Mouse (Mus musculus) heart, postnatal 0 days (tissue): Measurements from ENCODE around the gene Hnrnpa0. TPM values are rescaled to one million over a fixed set of nuclear protein-coding genes. Genes with fewer than 3 reads are reported as not detected.
"Not testable (repeated sequence)": the region's sequence is repeated elsewhere in the genome, so short reads cannot be mapped to it uniquely, and the experiment has no call there.

Experiments
- ATAC-seq: fragments of 200-750 bp; cut with Nextera tagmentation; 2 replicates; pipeline ENCODE4 v1.8.0; 2017; ENCODE audit warnings: low read depth, moderate number of reproducible peaks, moderate library complexity; ENCODE audit not compliant: insufficient read depth
- DNase-seq: peaks from one replicate; pipeline ENCODE4 v3.0.0-alpha.2; 2016; ENCODE audit warnings: low spot score
- H3K27ac ChIP-seq: fragments of 300-500 bp; sonication (generic); 2 replicates; pipeline ENCODE4 v1.5.1; 2014; ENCODE audit warnings: low read depth, mild to moderate bottlenecking
- H3K27me3 ChIP-seq: fragments of 300-500 bp; sonication (generic); 2 replicates; pipeline ENCODE4 v1.6.1; 2014; ENCODE audit warnings: low read length, mixed read lengths; ENCODE audit not compliant: control insufficient read depth, insufficient read depth
- H3K36me3 ChIP-seq: fragments of 300-500 bp; sonication (generic); replicated peaks from 2 replicates; pipeline ENCODE4 v1.6.1; 2014; ENCODE audit warnings: low read length, mixed read lengths; ENCODE audit not compliant: control insufficient read depth, insufficient read depth
- H3K4me1 ChIP-seq: fragments of 300-500 bp; sonication (generic); 2 replicates; pipeline ENCODE4 v1.6.1; 2014; ENCODE audit warnings: antibody characterized with exemption; ENCODE audit not compliant: control insufficient read depth, insufficient read depth
- H3K4me2 ChIP-seq: fragments of 300-500 bp; sonication (generic); 2 replicates; pipeline ENCODE4 v1.6.1; 2014; ENCODE audit warnings: low read depth, mild to moderate bottlenecking, low read length, moderate library complexity
- H3K4me3 ChIP-seq: fragments of 300-500 bp; sonication (generic); 2 replicates; pipeline ENCODE4 v1.5.1; 2014; ENCODE audit warnings: low read depth, low read length
- H3K9ac ChIP-seq: fragments of 300-500 bp; sonication (generic); replicated peaks from 2 replicates; pipeline ENCODE4 v1.6.1; 2014; ENCODE audit warnings: low read depth, low read length, mixed read lengths
- H3K9me3 ChIP-seq: fragments of 300-500 bp; sonication (generic); replicated peaks from 2 replicates; pipeline ENCODE4 v1.6.1; 2016; ENCODE audit warnings: low read length; ENCODE audit not compliant: control insufficient read depth
- CTCF ChIP-seq: IDR thresholded peaks from 2 replicates; pipeline ENCODE4 v1.5.1; 2016; ENCODE audit warnings: antibody characterized with exemption, control low read depth, low read depth
- EP300 ChIP-seq: IDR thresholded peaks from 2 replicates; pipeline ENCODE4 v1.6.1; 2016; ENCODE audit warnings: antibody characterized with exemption, low read depth
- WGBS: fragments of 180-500 bp; shearing (Covaris S2); extraction: QIAGEN DNeasy Blood & Tissue Kit; methylation state at CpG from one replicate; pipeline ENCODE4 v1.1.7; 2014; 5-methylcytosine and 5-hydroxymethylcytosine counted together
- polyA plus RNA-seq: library from polyadenylated mRNA; unstranded; fragments of >200 nt; fragmentation: Nextera tagmentation; extraction: Ambion mirVana; gene quantifications from 2 replicates; pipeline ENCODE4 v1.2.1, GENCODE M21; 2015
- total RNA-seq: library from RNA; depleted of rRNA; stranded (reverse); fragments of >200 nt; gene quantifications from 2 replicates; pipeline ENCODE4 v1.2.3, GENCODE M21; 2014; ENCODE audit warnings: low replicate concordance

Gene Hnrnpa0
- total and polyA plus RNA-seq, 2 experiments from 2014 or later = 23.2 to 99.7 TPM

DNA sequence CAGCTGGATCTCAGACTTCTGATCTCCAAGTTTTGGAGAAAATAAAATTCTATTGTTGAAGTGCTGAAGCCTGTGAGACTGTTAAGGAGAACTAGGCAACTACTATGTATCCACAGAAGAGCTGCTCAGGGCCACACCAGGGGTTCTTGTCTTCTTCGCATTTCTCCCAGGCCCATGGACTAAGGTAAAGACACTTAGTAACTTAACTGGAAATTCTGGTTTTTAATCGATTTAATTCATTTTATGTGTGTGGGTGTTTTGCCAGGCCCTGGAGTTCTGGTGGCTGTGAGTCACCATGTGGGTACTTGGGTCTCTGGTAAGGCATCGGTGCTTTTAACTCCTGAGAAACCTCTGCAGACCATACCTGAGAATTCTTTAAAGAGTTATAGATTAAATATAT lies 21.3 kb upstream of the Hnrnpa0 start:
- Histone ChIP-seq H3K4me3 (no peak overlapping the region), H3K36me3 (no peaks in the 10 kb centered on the region), H3K9ac (no peak overlapping the region), H3K27me3 (no peaks in the 10 kb centered on the region), H3K4me1 (no peaks in the 10 kb centered on the region), H3K4me2 (no peak overlapping the region), H3K9me3 (no peaks in the 10 kb centered on the region), H3K27ac (no peak overlapping the region)
- DNase-seq = no peak
- no peak for ATAC-seq
- TF ChIP-seq CTCF = no peak
- TF ChIP-seq EP300 = no peak
- 85% methylated on average over 3 of the region's 3 CpGs for WGBS

DNA sequence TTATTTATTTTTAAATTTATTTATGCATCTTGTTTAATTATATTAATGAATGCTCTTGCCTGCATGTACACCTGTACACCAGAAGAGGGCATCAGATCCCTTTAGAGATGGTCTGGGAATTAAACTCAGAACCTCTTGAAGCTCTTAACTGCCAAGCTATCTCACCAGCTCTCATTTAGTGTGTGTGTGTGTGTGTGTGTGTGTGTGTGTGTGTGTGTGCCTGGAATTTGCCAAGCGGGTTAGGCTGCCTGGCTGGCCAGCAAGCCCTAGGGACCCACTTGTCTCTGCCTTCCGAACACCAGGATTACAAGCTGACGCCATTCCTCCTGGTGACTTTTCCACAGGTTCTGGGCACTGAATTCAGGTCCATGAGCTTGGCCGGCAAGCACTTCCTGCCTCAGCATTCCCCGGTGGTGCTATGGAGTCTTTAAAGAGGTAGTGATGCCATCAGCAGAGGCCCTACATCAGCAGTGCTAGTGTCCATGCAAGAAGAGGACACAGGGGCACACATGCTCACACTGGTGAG lies 20.7 kb upstream of the Hnrnpa0 start:
- peak overlapping the region; percentile 71 for H3K4me2 ChIP-seq
- 28% methylated on average over 5 of the region's 5 CpGs for WGBS
- H3K27me3 ChIP-seq = no peaks in the 10 kb centered on the region
- ATAC-seq = peak; percentile 68
- TF ChIP-seq EP300 = no peak
- TF ChIP-seq CTCF = peak; percentile 69
- H3K9ac ChIP-seq = no peak overlapping the region
- peak overlapping the region; percentile 46 for H3K4me3 ChIP-seq
- no peaks in the 10 kb centered on the region for H3K36me3 ChIP-seq
- DNase-seq = peak; percentile 53
- H3K9me3 ChIP-seq = no peaks in the 10 kb centered on the region
- no peaks in the 10 kb centered on the region for H3K4me1 ChIP-seq
- H3K27ac ChIP-seq = 0 out of 2 replicates have a peak overlapping the region, but pooled peaks have one; percentile 23

DNA sequence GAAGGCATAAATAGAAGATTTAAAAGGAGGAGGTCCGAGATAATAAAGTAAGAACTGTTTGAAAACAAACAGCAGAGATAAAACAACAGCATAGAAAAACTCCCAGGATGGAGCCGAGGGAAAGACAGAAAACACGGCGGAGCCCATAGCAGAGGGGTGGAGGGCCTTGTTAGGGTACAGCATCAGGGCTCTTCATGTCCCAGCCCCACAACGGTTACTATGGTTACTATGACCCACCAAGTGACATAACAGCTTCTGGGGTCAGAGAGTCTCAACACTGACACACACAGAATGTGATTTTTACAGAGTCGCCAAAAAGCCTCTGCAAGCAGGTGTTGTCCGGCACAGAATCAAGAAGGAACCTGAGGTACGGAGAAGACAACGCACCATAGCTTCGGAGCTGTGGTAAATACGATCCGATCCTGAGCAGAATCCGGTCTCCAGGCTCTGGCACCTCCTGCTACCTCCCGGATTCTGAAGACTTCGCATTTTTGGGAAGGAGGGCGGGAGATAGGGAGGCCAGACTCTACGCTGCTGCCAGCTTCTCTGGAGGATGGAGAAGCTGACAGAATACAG lies 20.0 kb upstream of the Hnrnpa0 start:
- H3K27me3 ChIP-seq = no peaks in the 10 kb centered on the region
- no peaks in the 10 kb centered on the region for H3K4me1 ChIP-seq
- H3K9ac ChIP-seq = no peak overlapping the region
- peak; percentile 88 for ATAC-seq
- TF ChIP-seq CTCF (no peak), EP300 (no peak)
- H3K36me3 ChIP-seq = no peaks in the 10 kb centered on the region
- peak overlapping the region; percentile 46 for H3K4me3 ChIP-seq
- peak overlapping the region; percentile 71 for H3K4me2 ChIP-seq
- peak; percentile 73 for DNase-seq
- WGBS = 2% methylated on average over 17 of the region's 17 CpGs
- H3K27ac ChIP-seq = no peak overlapping the region
- no peaks in the 10 kb centered on the region for H3K9me3 ChIP-seq

DNA sequence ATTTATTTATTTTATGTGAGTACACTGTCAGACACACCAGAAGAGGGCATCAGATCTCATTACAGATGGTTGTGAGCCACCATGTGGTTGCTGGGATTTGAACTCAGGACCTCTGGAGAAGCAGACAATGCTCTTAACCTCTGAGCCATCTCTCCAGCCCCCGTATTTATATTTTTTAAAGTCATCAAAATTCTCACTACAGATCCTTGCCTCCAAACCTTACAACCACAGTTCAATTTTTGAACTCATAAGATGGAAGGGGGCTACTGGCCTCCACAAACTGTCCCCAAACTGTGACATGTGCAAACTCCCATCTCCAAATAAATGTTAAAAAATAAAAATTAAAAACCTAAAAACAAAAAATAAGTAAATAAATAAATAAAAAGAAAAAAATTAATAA lies 19.4 kb upstream of the Hnrnpa0 start:
- Histone ChIP-seq H3K27ac (no peak overlapping the region), H3K9me3 (no peaks in the 10 kb centered on the region), H3K27me3 (no peaks in the 10 kb centered on the region), H3K4me3 (no peak overlapping the region), H3K36me3 (no peaks in the 10 kb centered on the region), H3K4me1 (no peaks in the 10 kb centered on the region), H3K4me2 (no peak overlapping the region), H3K9ac (no peak overlapping the region)
- 73% methylated on average over 1 of the region's 1 CpGs for WGBS
- ATAC-seq (no peak), DNase-seq (no peak)
- TF ChIP-seq EP300 (no peak), CTCF (no peak)

DNA sequence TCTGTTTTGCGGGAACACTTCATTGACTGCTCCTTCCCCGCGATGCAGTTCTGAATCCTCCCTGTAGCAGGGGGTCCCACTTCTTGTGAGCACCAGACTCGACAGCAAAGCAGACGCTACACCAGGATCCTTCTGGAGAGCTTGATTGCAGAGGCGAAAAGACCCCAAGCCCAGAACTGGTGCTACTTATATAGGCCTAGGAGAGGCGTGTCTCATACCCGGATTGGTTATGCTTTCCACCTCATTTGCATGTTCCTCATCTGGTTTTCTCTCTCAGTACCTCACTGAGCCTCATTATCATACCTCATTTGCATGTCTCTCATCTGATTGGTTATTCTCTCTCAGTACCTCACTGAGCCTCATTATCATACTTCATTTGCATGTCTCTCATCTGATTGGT lies 18.2 kb upstream of the Hnrnpa0 start:
- H3K4me2 ChIP-seq, DNase-seq, H3K27ac ChIP-seq, H3K4me3 ChIP-seq, H3K27me3 ChIP-seq, H3K9me3 ChIP-seq, H3K9ac ChIP-seq, H3K36me3 ChIP-seq, H3K4me1 ChIP-seq, ATAC-seq: not testable (repeated sequence)
- 97% methylated on average over 8 of the region's 8 CpGs for WGBS

DNA sequence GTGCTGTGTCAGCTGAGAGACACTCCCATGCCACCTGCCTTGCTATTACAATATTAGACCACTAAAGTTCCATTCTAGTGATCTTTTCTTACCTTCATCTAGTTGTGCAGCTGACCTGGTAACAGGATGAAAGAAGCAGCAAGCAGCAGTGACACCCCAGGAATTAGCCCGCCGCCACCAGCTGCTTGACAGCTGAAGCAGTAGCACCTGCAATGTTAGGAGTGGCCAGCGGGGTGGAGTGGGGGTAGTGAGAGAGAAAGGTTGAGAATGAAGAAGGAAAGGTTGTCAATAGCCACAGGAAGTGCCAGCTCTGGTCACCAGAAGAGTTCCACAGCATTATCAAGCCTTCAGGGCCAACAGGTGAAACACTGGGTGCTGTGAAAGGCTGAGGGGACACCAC lies 3.3 kb upstream of the Hnrnpa0 start:
- Histone ChIP-seq H3K4me1 (peaks cover 7% of the 10 kb centered on the region; the same call in 1 of the 2 replicates), H3K27ac (no peak overlapping the region), H3K9ac (no peak overlapping the region), H3K36me3 (no peaks in the 10 kb centered on the region), H3K4me3 (no peak overlapping the region), H3K9me3 (no peaks in the 10 kb centered on the region), H3K4me2 (no peak overlapping the region), H3K27me3 (no peaks in the 10 kb centered on the region)
- no peak for TF ChIP-seq EP300
- TF ChIP-seq CTCF = no peak
- DNase-seq (no peak), ATAC-seq (no peak)
- WGBS = 41% methylated on average over 3 of the region's 3 CpGs
